Mouse (Mus musculus): ENCODE measurements around the gene Arid5b.

DNA sequence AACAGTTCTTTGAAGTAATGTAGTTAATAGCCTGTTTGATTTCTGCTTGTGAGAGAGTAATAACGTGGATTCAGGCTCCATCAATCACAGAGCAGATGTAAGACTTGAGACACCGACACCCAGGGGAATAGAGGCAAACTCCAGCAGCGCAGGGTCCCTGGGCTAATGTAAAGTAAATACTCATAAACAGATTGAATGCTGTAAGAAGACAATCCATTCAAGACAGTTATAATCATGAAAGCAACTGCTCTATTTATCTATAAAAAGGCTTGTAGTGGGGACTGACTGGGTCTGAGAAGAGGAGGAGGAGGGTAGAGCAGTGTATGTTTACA is 3.2 kb upstream of the Arid5b start:
- TF ChIP-seq CTCF (IDR thresholded peaks at IDR 0.05; ENCODE audit: control insufficient read depth, insufficient read depth, low read length) (no peak), POLR2A (IDR thresholded peaks at IDR 0.05; ENCODE audit: borderline replicate concordance, control insufficient read depth, low read depth, low read length) (no peak)
